In genomic region chr1:131198417-131198960, GRCm38 (mm10) we compare ENCODE assay signal across 13 mouse cellular contexts. TPM values are rescaled to one million over a fixed set of nuclear protein-coding genes. Genes with fewer than 3 reads are reported as not detected.
A peak's percentile ranks its signal among the peaks of the same experiment; 100 is the strongest.
DNase-seq lines count a peak whose midpoint lies in the region; ATAC-seq and TF ChIP-seq lines count a peak whose summit lies in the region.
"Had no signal": no experiment of that assay in that cellular context is flagged by ENCODE, and none has a peak within 500 bp of the region (broad histone marks: within the 10 kb centered on the region; RNA-seq: fewer than 3 reads in every experiment).

No protein-coding gene starts in this region.

- TF ChIP-seq POLR2A in thymus, adult 2 months (IDR thresholded peaks at IDR 0.05; ENCODE audit: control insufficient read depth, extremely low read depth, insufficient read depth, low read length, poor library complexity), result no peak

- intact Hi-C loops in heart, postnatal 14 days (cut with DNase I), result no loop called here

- peak overlapping the region; percentile 38 for H3K4me3 ChIP-seq in heart, embryonic 16.5 days (ENCODE audit: low read length)
- H3K4me3 ChIP-seq in thymus, adult 2 months (ENCODE audit: control insufficient read depth, insufficient read depth, low read length), result peak overlapping the region; percentile 92
- peak overlapping the region; percentile 90 for H3K4me3 ChIP-seq in macrophage (ENCODE audit: inconsistent target)
- no peak overlapping the region for H3K4me3 ChIP-seq in forebrain, embryonic 15.5 days
- H3K4me3 ChIP-seq: erythroblast, embryonic 14.5 days; hindbrain, embryonic 15.5 days; myocyte had no signal

- peak overlapping the region; percentile 22 for H3K4me2 ChIP-seq in heart, embryonic 16.5 days (ENCODE audit: low read depth, low read length)
- H3K4me2 ChIP-seq in forebrain, embryonic 15.5 days (replicated peaks), result no peak overlapping the region
- H3K4me2 ChIP-seq: hindbrain, embryonic 15.5 days had no signal

- 87% methylated on average over 9 of the region's 9 CpGs for WGBS in heart, embryonic 16.5 days
- 6% methylated on average over 9 of the region's 9 CpGs for WGBS in thymus, adult 2 months
- WGBS in macrophage (ENCODE audit: missing documents), result 3% methylated on average over 9 of the region's 9 CpGs
- WGBS in forebrain, embryonic 15.5 days, result 73% methylated on average over 9 of the region's 9 CpGs

- no peak for DNase-seq in heart, postnatal 14 days
- DNase-seq in thymus, adult 2 months, result peak; percentile 42
- DNase-seq in thymus, adult 18-20 months, result no peak
- peak; percentile 36 for DNase-seq in thymus, postnatal 4 days
- no peak for DNase-seq in embryo, embryonic 11 days
- DNase-seq: lung, adult 2 months had no signal

- H3K27ac ChIP-seq in heart, embryonic 16.5 days (ENCODE audit: low read length), result no peak overlapping the region
- peak overlapping the region; percentile 97 for H3K27ac ChIP-seq in thymus, adult 2 months (ENCODE audit: control insufficient read depth, insufficient read depth, low read length)
- peak overlapping the region; percentile 90 for H3K27ac ChIP-seq in macrophage
- no peak overlapping the region for H3K27ac ChIP-seq in forebrain, embryonic 15.5 days (replicated peaks)
- H3K27ac ChIP-seq: hindbrain, embryonic 15.5 days had no signal

- H3K9ac ChIP-seq in heart, embryonic 16.5 days (ENCODE audit: low read length), result no peak overlapping the region
- no peak overlapping the region for H3K9ac ChIP-seq in forebrain, embryonic 15.5 days (replicated peaks)
- H3K9ac ChIP-seq: hindbrain, embryonic 15.5 days had no signal

- no peaks in the 10 kb centered on the region for H3K27me3 ChIP-seq in heart, embryonic 16.5 days (ENCODE audit: control insufficient read depth, insufficient read depth, low read length)
- no peaks in the 10 kb centered on the region for H3K27me3 ChIP-seq in thymus, adult 2 months (ENCODE audit: control insufficient read depth, insufficient read depth, low read length)
- no peaks in the 10 kb centered on the region for H3K27me3 ChIP-seq in forebrain, embryonic 15.5 days
- H3K27me3 ChIP-seq: hindbrain, embryonic 15.5 days had no signal

- no peaks in the 10 kb centered on the region for H3K36me3 ChIP-seq in heart, embryonic 16.5 days (ENCODE audit: control insufficient read depth, insufficient read depth)
- H3K36me3 ChIP-seq in thymus, adult 2 months (ENCODE audit: control insufficient read depth, insufficient read depth, low read length), result 0 out of 2 replicates have a peak, but pooled peaks cover 3% of the 10 kb centered on the region
- H3K36me3 ChIP-seq in macrophage (ENCODE audit: inconsistent target), result peaks cover 24% of the 10 kb centered on the region; the same call in 1 of the 2 replicates
- H3K36me3 ChIP-seq in forebrain, embryonic 15.5 days, result no peaks in the 10 kb centered on the region
- H3K36me3 ChIP-seq: G1E; hindbrain, embryonic 15.5 days had no signal

- no peak for ATAC-seq in heart, embryonic 16.5 days (replicated peaks; ENCODE audit: extremely low read depth, insufficient read depth, low FRiP score)
- no peak for ATAC-seq in forebrain, embryonic 15.5 days (replicated peaks)

- peaks cover 56% of the 10 kb centered on the region for H3K79me2 ChIP-seq in macrophage (ENCODE audit: inconsistent target)

- no peaks in the 10 kb centered on the region for H3K9me3 ChIP-seq in heart, embryonic 16.5 days (replicated peaks; ENCODE audit: control insufficient read depth, low read length)
- no peaks in the 10 kb centered on the region for H3K9me3 ChIP-seq in forebrain, embryonic 15.5 days
- H3K9me3 ChIP-seq: G1E; hindbrain, embryonic 15.5 days had no signal

- H3K4me1 ChIP-seq in heart, embryonic 16.5 days (ENCODE audit: control insufficient read depth, insufficient read depth, low read length), result 0 out of 2 replicates have a peak, but pooled peaks cover 5% of the 10 kb centered on the region
- H3K4me1 ChIP-seq in thymus, adult 2 months (replicated peaks; ENCODE audit: control insufficient read depth, insufficient read depth, low read length), result peaks cover 59% of the 10 kb centered on the region
- no peaks in the 10 kb centered on the region for H3K4me1 ChIP-seq in forebrain, embryonic 15.5 days
- H3K4me1 ChIP-seq: hindbrain, embryonic 15.5 days had no signal

- TF ChIP-seq CTCF in thymus, adult 2 months (IDR thresholded peaks at IDR 0.05; ENCODE audit: borderline replicate concordance, control insufficient read depth, extremely low read depth, insufficient read depth, low read length, poor library complexity), result no peak

RNA-seq across cellular contexts. Expression of gene Eif2d, which starts 45.5 kb away (rescaled TPM):
- 48.1 and 50.1 TPM in 2 replicates for polyA plus RNA-seq in heart, embryonic 16.5 days (2015; fragmentation: Nextera tagmentation; extraction: Ambion mirVana)
- total RNA-seq in heart, postnatal 14 days (2021), result 10 to 100 TPM; 36.4 to 38.2 TPM
- 41.3 and 41.9 TPM in 2 replicates for polyA plus RNA-seq in thymus, adult 2 months (2012; rRNA removed)
- total RNA-seq in macrophage (2018; cell fraction: chromatin; rRNA removed), result 10 to 100 TPM in 25 of 26 experiments, 1 to 10 TPM in 1; 9.1 to 48.4 (median 30.4) TPM
- total RNA-seq in macrophage (2018; cell fraction: cytosol; rRNA removed), result 10 to 100 TPM; 14.9 to 26.3 (median 22.8) TPM
- total RNA-seq in macrophage (2018; cell fraction: nucleus; rRNA removed), result 10 to 100 TPM in 25 of 26 experiments, 1 to 10 TPM in 1; 9.1 to 45.7 (median 23.0) TPM
- polyA plus RNA-seq in macrophage (2018), result 15.6 to 17.9 TPM (median 17.7 TPM) in 3 replicates
- 58.4 and 61.6 TPM in 2 replicates for polyA plus RNA-seq in forebrain, embryonic 15.5 days (2015; fragmentation: Nextera tagmentation; extraction: Ambion mirVana)

RNA-seq across cellular contexts. Expression of gene Rassf5, which starts 46.6 kb away (rescaled TPM):
- 15.0 and 22.5 TPM in 2 replicates for polyA plus RNA-seq in heart, embryonic 16.5 days (2015; fragmentation: Nextera tagmentation; extraction: Ambion mirVana)
- total RNA-seq in heart, postnatal 14 days (2021), result 1 to 10 TPM; 2.4 to 5.1 TPM
- 95.3 and 98.8 TPM in 2 replicates for polyA plus RNA-seq in thymus, adult 2 months (2012; rRNA removed)
- total RNA-seq in macrophage (2018; cell fraction: chromatin; rRNA removed), result 10 to 100 TPM in 25 of 26 experiments, 1 to 10 TPM in 1; 8.9 to 37.5 (median 19.6) TPM
- 10 to 100 TPM; 20.0 to 56.2 (median 35.3) TPM for total RNA-seq in macrophage (2018; cell fraction: cytosol; rRNA removed)
- total RNA-seq in macrophage (2018; cell fraction: nucleus; rRNA removed), result 10 to 100 TPM; 14.7 to 47.2 (median 30.6) TPM
- polyA plus RNA-seq in macrophage (2018), result 28.9 to 47.9 TPM (median 35.4 TPM) in 3 replicates
- 1.2 and 1.8 TPM in 2 replicates for polyA plus RNA-seq in forebrain, embryonic 15.5 days (2015; fragmentation: Nextera tagmentation; extraction: Ambion mirVana)
- polyA plus RNA-seq: erythroblast, embryonic 14.5 days had no signal

Comparison
In these comparisons a context has a peak if more than half of its experiments do, and no peak if none do; other contexts are left out.
1. DNase-seq: peak in thymus, adult 2 months (single experiment) and thymus, postnatal 4 days (single experiment); none in heart, postnatal 14 days (0 of 2), thymus, adult 18-20 months (0 of 2) and embryo, embryonic 11 days (single experiment).
2. H3K27ac ChIP-seq: peak in thymus, adult 2 months (single experiment) and macrophage (single experiment); none in heart, embryonic 16.5 days (single experiment) and forebrain, embryonic 15.5 days (single experiment).